ENCODE assay signal across 8 mouse cellular contexts in the genomic region with DNA sequence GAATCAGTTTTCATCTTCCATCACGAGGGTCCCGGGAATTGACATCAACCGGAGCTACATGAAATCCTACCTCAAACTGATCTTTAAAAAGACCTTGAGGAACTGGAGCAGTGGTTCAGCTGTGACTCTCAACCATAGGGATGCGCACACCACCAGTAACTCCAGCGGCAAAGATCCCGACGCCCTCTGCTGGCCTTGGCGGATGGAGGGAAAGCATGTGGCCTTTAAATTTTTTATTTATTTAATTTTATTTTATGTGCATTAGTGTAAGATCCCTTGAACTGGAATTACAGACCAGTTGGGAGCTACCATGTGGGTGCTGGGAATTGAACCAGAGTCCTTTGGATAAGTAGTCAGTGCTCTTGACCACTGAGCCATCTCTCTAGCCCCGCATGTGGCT. TPM values are rescaled to one million over a fixed set of nuclear protein-coding genes. Genes with fewer than 3 reads are reported as not detected.
DNase-seq lines count a peak whose midpoint lies in the region; ATAC-seq lines count a peak whose summit lies in the region.

No protein-coding gene starts in this region.

- H3K27ac ChIP-seq in hindbrain, embryonic 13.5 days = peak overlapping the region; percentile 70
- peak overlapping the region; percentile 81 for H3K27ac ChIP-seq in neural tube, embryonic 13.5 days (replicated peaks)

- no peaks in the 10 kb centered on the region for H3K9me3 ChIP-seq in erythroblast, embryonic 14.5 days (ENCODE audit: control insufficient read depth, low read length)
- H3K9me3 ChIP-seq in hindbrain, embryonic 13.5 days = no peaks in the 10 kb centered on the region
- no peaks in the 10 kb centered on the region for H3K9me3 ChIP-seq in neural tube, embryonic 13.5 days

- peak overlapping the region; percentile 78 for H3K4me3 ChIP-seq in erythroblast, embryonic 14.5 days (replicated peaks)
- H3K4me3 ChIP-seq in hindbrain, embryonic 13.5 days = peak overlapping the region; percentile 69
- peak overlapping the region; percentile 67 for H3K4me3 ChIP-seq in neural tube, embryonic 13.5 days

- H3K9ac ChIP-seq in hindbrain, embryonic 13.5 days = peak overlapping the region; percentile 51; the same call in 1 of the 2 replicates
- H3K9ac ChIP-seq in neural tube, embryonic 13.5 days = no peak overlapping the region

- 14% methylated on average over 9 of the region's 9 CpGs for WGBS in hindbrain, embryonic 13.5 days
- whole genome bisulfite sequencing in neural tube, embryonic 13.5 days = 19% methylated on average over 9 of the region's 9 CpGs

- peak overlapping the region; percentile 99 for H3K4me2 ChIP-seq in hindbrain, embryonic 13.5 days
- peak overlapping the region; percentile 62 for H3K4me2 ChIP-seq in neural tube, embryonic 13.5 days

- peaks cover 48% of the 10 kb centered on the region for H3K4me1 ChIP-seq in erythroblast, embryonic 14.5 days (ENCODE audit: control insufficient read depth)
- peaks cover 54% of the 10 kb centered on the region for H3K4me1 ChIP-seq in hindbrain, embryonic 13.5 days (replicated peaks)
- peaks cover 55% of the 10 kb centered on the region for H3K4me1 ChIP-seq in neural tube, embryonic 13.5 days (replicated peaks)

- H3K36me3 ChIP-seq in erythroblast, embryonic 14.5 days (ENCODE audit: control insufficient read depth) = peaks cover 31% of the 10 kb centered on the region
- H3K36me3 ChIP-seq in hindbrain, embryonic 13.5 days = peaks cover 24% of the 10 kb centered on the region
- H3K36me3 ChIP-seq in neural tube, embryonic 13.5 days = peaks cover 29% of the 10 kb centered on the region

- intact Hi-C loops in left cerebral cortex, postnatal 4 days (cut with DNase I) = no loop called here

- DNase-seq in B cell, adult 2 months = peak; percentile 13 to 18
- peak; percentile 76 to 77 for DNase-seq in cerebellum, postnatal 10 days
- DNase-seq in left cerebral cortex, postnatal 4 days = peak; percentile 67

- H3K27me3 ChIP-seq in erythroblast, embryonic 14.5 days (ENCODE audit: control insufficient read depth) = no peaks in the 10 kb centered on the region
- H3K27me3 ChIP-seq in hindbrain, embryonic 13.5 days = 0 out of 2 replicates have a peak, but pooled peaks cover 2% of the 10 kb centered on the region
- no peaks in the 10 kb centered on the region for H3K27me3 ChIP-seq in neural tube, embryonic 13.5 days

- ATAC-seq in erythroblast, adult 5-6 weeks (replicated peaks; ENCODE audit: low FRiP score, poor library complexity, severe bottlenecking) = no peak
- ATAC-seq in hindbrain, embryonic 13.5 days (ENCODE audit: low FRiP score) = peak; percentile 16; the same call in 1 of the 2 replicates
- peak; percentile 17; the same call in 1 of the 2 replicates for ATAC-seq in neural tube, embryonic 13.5 days (ENCODE audit: low read depth)
- no peak for ATAC-seq in granulocyte monocyte progenitor cell, adult 5-6 weeks (replicated peaks; ENCODE audit: poor library complexity, severe bottlenecking)

RNA-seq across cellular contexts. Expression of gene Fem1a, which starts 1.2 kb away (rescaled TPM):
- 0.64 and 0.80 TPM in 2 replicates for polyA plus RNA-seq in erythroblast, embryonic 14.5 days (2012)
- 2.7 TPM in 2 replicates for total RNA-seq in erythroblast, adult 5-6 weeks (2015; ENCODE audit: low replicate concordance)
- 4.9 and 5.3 TPM in 2 replicates for total RNA-seq in erythroblast, adult 5-6 weeks (2017; ENCODE audit: low replicate concordance)
- polyA plus RNA-seq in hindbrain, embryonic 13.5 days (2015; fragmentation: Nextera tagmentation; extraction: Ambion mirVana) = 18.9 and 20.1 TPM in 2 replicates
- 10 to 100 TPM; 41.4 to 45.7 TPM for total RNA-seq in left cerebral cortex, postnatal 4 days (2021)
- polyA plus RNA-seq in neural tube, embryonic 13.5 days (2015; fragmentation: Nextera tagmentation; extraction: Ambion mirVana) = 16.6 and 19.1 TPM in 2 replicates
- total RNA-seq in granulocyte monocyte progenitor cell, adult 5-6 weeks (2014; fragmentation: Nextera tagmentation) = 16.8 and 17.3 TPM in 2 replicates
- 25.6 and 26.5 TPM in 2 replicates for total RNA-seq in granulocyte monocyte progenitor cell, adult 5-6 weeks (2017)

RNA-seq across cellular contexts. Expression of gene Ticam1, which starts 21.2 kb away (rescaled TPM):
- 0.90 and 0.96 TPM in 2 replicates for polyA plus RNA-seq in erythroblast, embryonic 14.5 days (2012)
- total RNA-seq in erythroblast, adult 5-6 weeks (2015; ENCODE audit: low replicate concordance) = 2.5 and 5.0 TPM in 2 replicates
- 1.3 and 2.8 TPM in 2 replicates for total RNA-seq in erythroblast, adult 5-6 weeks (2017; ENCODE audit: low replicate concordance)
- polyA plus RNA-seq in hindbrain, embryonic 13.5 days (2015; fragmentation: Nextera tagmentation; extraction: Ambion mirVana) = 1.3 and 1.4 TPM in 2 replicates
- 1 to 10 TPM; 3.4 to 3.7 TPM for total RNA-seq in left cerebral cortex, postnatal 4 days (2021)
- polyA plus RNA-seq in neural tube, embryonic 13.5 days (2015; fragmentation: Nextera tagmentation; extraction: Ambion mirVana) = 1.5 and 1.7 TPM in 2 replicates
- 8.2 and 14.5 TPM in 2 replicates for total RNA-seq in granulocyte monocyte progenitor cell, adult 5-6 weeks (2014; fragmentation: Nextera tagmentation)
- 2.7 and 6.1 TPM in 2 replicates for total RNA-seq in granulocyte monocyte progenitor cell, adult 5-6 weeks (2017)

RNA-seq across cellular contexts. Expression of gene Dpp9, which starts 36.7 kb away (rescaled TPM):
- 5.6 and 6.1 TPM in 2 replicates for polyA plus RNA-seq in erythroblast, embryonic 14.5 days (2012)
- 9.8 and 11.5 TPM in 2 replicates for total RNA-seq in erythroblast, adult 5-6 weeks (2015; ENCODE audit: low replicate concordance)
- 5.2 TPM in 2 replicates for total RNA-seq in erythroblast, adult 5-6 weeks (2017; ENCODE audit: low replicate concordance)
- polyA plus RNA-seq in hindbrain, embryonic 13.5 days (2015; fragmentation: Nextera tagmentation; extraction: Ambion mirVana) = 24.5 and 26.5 TPM in 2 replicates
- 10 to 100 TPM; 48.9 to 50.2 TPM for total RNA-seq in left cerebral cortex, postnatal 4 days (2021)
- 25.7 and 26.3 TPM in 2 replicates for polyA plus RNA-seq in neural tube, embryonic 13.5 days (2015; fragmentation: Nextera tagmentation; extraction: Ambion mirVana)
- total RNA-seq in granulocyte monocyte progenitor cell, adult 5-6 weeks (2014; fragmentation: Nextera tagmentation) = 39.7 and 46.0 TPM in 2 replicates
- total RNA-seq in granulocyte monocyte progenitor cell, adult 5-6 weeks (2017) = 14.0 and 19.6 TPM in 2 replicates

RNA-seq across cellular contexts. Expression of gene Plin3, which starts 37.2 kb away (rescaled TPM):
- polyA plus RNA-seq in erythroblast, embryonic 14.5 days (2012) = 0.86 and 1.3 TPM in 2 replicates
- 3.1 and 4.0 TPM in 2 replicates for total RNA-seq in erythroblast, adult 5-6 weeks (2015; ENCODE audit: low replicate concordance)
- total RNA-seq in erythroblast, adult 5-6 weeks (2017; ENCODE audit: low replicate concordance) = 5.4 and 5.9 TPM in 2 replicates
- polyA plus RNA-seq in hindbrain, embryonic 13.5 days (2015; fragmentation: Nextera tagmentation; extraction: Ambion mirVana) = 20.0 and 23.5 TPM in 2 replicates
- 1 to 10 TPM; 4.5 to 6.1 TPM for total RNA-seq in left cerebral cortex, postnatal 4 days (2021)
- polyA plus RNA-seq in neural tube, embryonic 13.5 days (2015; fragmentation: Nextera tagmentation; extraction: Ambion mirVana) = 21.5 and 24.7 TPM in 2 replicates
- total RNA-seq in granulocyte monocyte progenitor cell, adult 5-6 weeks (2014; fragmentation: Nextera tagmentation) = 17.0 and 19.3 TPM in 2 replicates
- 29.0 and 29.2 TPM in 2 replicates for total RNA-seq in granulocyte monocyte progenitor cell, adult 5-6 weeks (2017)

RNA-seq across cellular contexts. Expression of gene Arrdc5, which starts 44.7 kb away (rescaled TPM):
- polyA plus RNA-seq in erythroblast, embryonic 14.5 days (2012) = not detected in 2 replicates
- total RNA-seq in erythroblast, adult 5-6 weeks (2015; ENCODE audit: low replicate concordance) = not detected in 2 replicates
- not detected in 2 replicates for total RNA-seq in erythroblast, adult 5-6 weeks (2017; ENCODE audit: low replicate concordance)
- polyA plus RNA-seq in hindbrain, embryonic 13.5 days (2015; fragmentation: Nextera tagmentation; extraction: Ambion mirVana) = not detected in 2 replicates
- total RNA-seq in left cerebral cortex, postnatal 4 days (2021) = not detected
- not detected in 2 replicates for polyA plus RNA-seq in neural tube, embryonic 13.5 days (2015; fragmentation: Nextera tagmentation; extraction: Ambion mirVana)
- not detected in 2 replicates for total RNA-seq in granulocyte monocyte progenitor cell, adult 5-6 weeks (2014; fragmentation: Nextera tagmentation)
- not detected in 2 replicates for total RNA-seq in granulocyte monocyte progenitor cell, adult 5-6 weeks (2017)

Comparison
In these comparisons a context has a peak if more than half of its experiments do, and no peak if none do; other contexts are left out.
1. ATAC-seq: peak in hindbrain, embryonic 13.5 days (single experiment) and neural tube, embryonic 13.5 days (single experiment); none in erythroblast, adult 5-6 weeks (single experiment) and granulocyte monocyte progenitor cell, adult 5-6 weeks (single experiment).
2. DNase-seq: peak in every context shown above with its lines; median percentile 76 in cerebellum, postnatal 10 days; 67 in left cerebral cortex, postnatal 4 days; 16 in B cell, adult 2 months.
3. Peak in every context shown above with its lines, with median percentiles within 50 percentile points of each other: H3K4me3 ChIP-seq.